Mouse (Mus musculus) MEL (cell line): Measurements from ENCODE around the gene Lrrc3c.

Experiments used
- CHD2 ChIP-seq: IDR thresholded peaks from 2 replicates; pipeline ENCODE4 v1.6.1; 2011; ENCODE audit warnings: low read length, improper control_type of control experiment
- CTCF ChIP-seq, 3 experiments: IDR thresholded peaks in 2 of 3; conservative IDR thresholded peaks in 1 of 3; 2 replicates each; pipeline ENCODE4 v1.5.1; 2011 to 2012; ENCODE audit warnings: low read length in 3 of 3, low read depth in 2 of 3, mild to moderate bottlenecking in 2 of 3, improper control_type of control experiment in 1 of 3, inconsistent platforms in 1 of 3, mixed read lengths in 1 of 3, moderate library complexity in 1 of 3; ENCODE audit not compliant: control insufficient read depth in 1 of 3, insufficient read depth in 1 of 3, poor library complexity in 1 of 3, severe bottlenecking in 1 of 3
- E2F4 ChIP-seq: IDR thresholded peaks from 2 replicates; pipeline ENCODE4 v1.6.1; 2011; ENCODE audit warnings: low read depth, low read length, improper control_type of control experiment, borderline replicate concordance
- EP300 ChIP-seq, 2 experiments: IDR thresholded peaks; 2 replicates each; pipeline ENCODE4 v1.6.1; 2011; ENCODE audit warnings: improper control_type of control experiment in 2 of 2, low read length in 2 of 2, low read depth in 1 of 2, mild to moderate bottlenecking in 1 of 2
- GATA1 ChIP-seq: IDR thresholded peaks from 2 replicates; pipeline ENCODE4 v1.6.1; 2011; ENCODE audit warnings: low read depth, low read length, improper control_type of control experiment
- MXI1 ChIP-seq: IDR thresholded peaks from 2 replicates; pipeline ENCODE4 v1.6.1; 2011; ENCODE audit warnings: mild to moderate bottlenecking, low read depth, low read length, improper control_type of control experiment
- POLR2A ChIP-seq, 2 experiments: IDR thresholded peaks; 2 replicates each; pipeline ENCODE4 v1.6.1; 2011 to 2012; ENCODE audit warnings: low read length in 2 of 2, mild to moderate bottlenecking in 2 of 2, control low read depth in 1 of 2, improper control_type of control experiment in 1 of 2, low read depth in 1 of 2, moderate library complexity in 1 of 2; ENCODE audit not compliant: control insufficient read depth in 1 of 2, insufficient read depth in 1 of 2, poor library complexity in 1 of 2
- POLR2AphosphoS5 ChIP-seq: IDR thresholded peaks from 2 replicates; pipeline ENCODE4 v1.6.1; 2012; ENCODE audit warnings: low read depth, borderline replicate concordance, mild to moderate bottlenecking, inconsistent platforms, low read length, moderate library complexity, mixed read lengths
- RAD21 ChIP-seq: IDR thresholded peaks from 2 replicates; pipeline ENCODE4 v1.6.1; 2011; ENCODE audit warnings: mild to moderate bottlenecking, low read depth, low read length, improper control_type of control experiment
- UBTF ChIP-seq: IDR thresholded peaks from 2 replicates; pipeline ENCODE4 v1.6.1; 2012; ENCODE audit warnings: low read depth, mild to moderate bottlenecking, inconsistent platforms, low read length, improper control_type of control experiment, moderate library complexity, borderline replicate concordance; ENCODE audit not compliant: insufficient read depth

DNA sequence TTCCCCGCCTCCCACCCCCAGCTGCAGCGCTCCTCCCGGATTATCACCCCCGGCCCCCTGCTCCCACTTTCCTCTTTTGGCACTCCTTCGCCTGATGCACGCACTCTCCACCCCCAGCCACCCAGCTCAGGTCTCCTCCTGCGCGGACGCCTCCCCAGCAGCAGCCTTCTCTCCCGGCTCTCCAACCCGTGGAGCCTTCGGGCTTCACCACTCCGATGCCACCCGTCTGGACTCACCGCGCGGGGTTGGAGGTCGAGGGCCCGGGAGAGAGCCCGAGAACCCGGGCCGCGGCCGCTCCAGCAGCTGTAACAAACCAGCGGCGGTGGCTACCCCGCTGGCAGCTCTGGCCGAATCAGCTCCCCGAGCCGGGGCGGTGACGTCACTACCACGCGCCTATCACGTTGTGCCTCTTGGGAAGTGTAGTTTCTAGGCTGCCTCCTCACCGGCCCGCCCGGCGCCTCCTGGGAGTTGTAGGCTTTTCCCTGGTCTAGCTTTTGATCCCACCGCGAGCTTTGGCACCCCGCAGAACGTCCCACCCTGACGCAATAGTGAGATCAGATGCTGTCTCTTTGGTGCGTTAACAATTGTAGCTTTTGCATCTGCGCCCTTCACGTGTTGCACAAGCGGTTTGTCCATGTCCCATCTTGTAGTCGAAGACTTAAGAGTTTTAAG is 11.1 kb upstream of the Lrrc3c start, which contains the start of gene Ormdl3:
- TF ChIP-seq E2F4: no peak
- peak; percentile 31; the same call in 1 of the 2 replicates for TF ChIP-seq GATA1
- peak; percentile 58 to 86; a peak in 3 of 4 replicates for TF ChIP-seq POLR2A (IDR thresholded peaks at IDR 0.05; ENCODE audit: control insufficient read depth in 1 of 2, insufficient read depth in 1 of 2, low read depth in 1 of 2, low read length in 2 of 2, poor library complexity in 1 of 2)
- peak; percentile 74 for TF ChIP-seq CHD2
- no peak; the same call in none of the 2 replicates for TF ChIP-seq MXI1
- TF ChIP-seq CTCF (IDR thresholded peaks at IDR 0.05 in 2 of 3, conservative IDR thresholded peaks at IDR 0.05 in 1 of 3; ENCODE audit: control insufficient read depth in 1 of 3, insufficient read depth in 1 of 3, low read depth in 2 of 3, low read length in 3 of 3, poor library complexity in 1 of 3, severe bottlenecking in 1 of 3): no peak
- TF ChIP-seq UBTF: 0 out of 2 replicates have a peak, but pooled peaks have one; percentile 33
- TF ChIP-seq RAD21: no peak
- TF ChIP-seq POLR2AphosphoS5: no peak
- TF ChIP-seq EP300 (IDR thresholded peaks at IDR 0.05; ENCODE audit: low read depth in 1 of 2, low read length in 2 of 2): peak in 1 of 2 experiments; percentile 44; a peak in 1 of 4 replicates
